Mouse (Mus musculus): Measurements from ENCODE around the gene Stap2.

Gene Stap2

GRCm38 (mm10) chr17:56024931-56025330 is 19.5 kb upstream of the Stap2 start:
- DNase-seq (ENCODE audit: low read depth, low spot score): no peak

GRCm38 (mm10) chr17:56024476-56024875 is 19.1 kb upstream of the Stap2 start:
- no peak for DNase-seq (ENCODE audit: low read depth, low spot score)

GRCm38 (mm10) chr17:56023386-56023785 is 18.0 kb upstream of the Stap2 start:
- DNase-seq (ENCODE audit: low read depth, low spot score): peak; percentile 50

- DNase-seq (ENCODE audit: low read depth, low spot score): no peak
These were observed 17.6 kb upstream of the Stap2 start for GRCm38 (mm10) chr17:56022989-56023290.

GRCm38 (mm10) chr17:56022131-56022988 is 17.0 kb upstream of the Stap2 start:
- peak; percentile 40 for DNase-seq (ENCODE audit: low read depth, low spot score)

- peak; percentile 72 for DNase-seq (ENCODE audit: low read depth, low spot score)
These were observed 16.0 kb upstream of the Stap2 start for GRCm38 (mm10) chr17:56021161-56021910.

- no peak for DNase-seq (ENCODE audit: low read depth, low spot score)
These were observed 15.2 kb upstream of the Stap2 start for GRCm38 (mm10) chr17:56020400-56021084.

GRCm38 (mm10) chr17:56018347-56019131 is 13.2 kb upstream of the Stap2 start:
- peak; percentile 80 for DNase-seq (ENCODE audit: low read depth, low spot score)

- no peak for DNase-seq (ENCODE audit: low read depth, low spot score)
These were observed 12.5 kb upstream of the Stap2 start for GRCm38 (mm10) chr17:56017848-56018247.

- no peak for DNase-seq (ENCODE audit: low read depth, low spot score)
These were observed 11.7 kb upstream of the Stap2 start for GRCm38 (mm10) chr17:56016793-56017785.

- no peak for DNase-seq (ENCODE audit: low read depth, low spot score)
These were observed 11.0 kb upstream of the Stap2 start for GRCm38 (mm10) chr17:56016382-56016781.

GRCm38 (mm10) chr17:56015293-56015692 is 9.9 kb upstream of the Stap2 start:
- no peak for DNase-seq (ENCODE audit: low read depth, low spot score)

- no peak for DNase-seq (ENCODE audit: low read depth, low spot score)
These were observed 6.1 kb upstream of the Stap2 start for GRCm38 (mm10) chr17:56011441-56011840.

GRCm38 (mm10) chr17:56010681-56011080 is 5.3 kb upstream of the Stap2 start:
- DNase-seq (ENCODE audit: low read depth, low spot score): peak; percentile 87

- DNase-seq (ENCODE audit: low read depth, low spot score): no peak
These were observed 4.9 kb upstream of the Stap2 start for GRCm38 (mm10) chr17:56010255-56010654.

GRCm38 (mm10) chr17:56009962-56010240 is 4.5 kb upstream of the Stap2 start:
- DNase-seq (ENCODE audit: low read depth, low spot score): no peak

- DNase-seq (ENCODE audit: low read depth, low spot score): peak; percentile 93
These were observed 3.9 kb upstream of the Stap2 start for GRCm38 (mm10) chr17:56009088-56009961.

GRCm38 (mm10) chr17:56008356-56009087 is 3.1 kb upstream of the Stap2 start:
- DNase-seq (ENCODE audit: low read depth, low spot score): peak; percentile 95
